Comparison of ENCODE assay signal across 17 mouse cellular contexts in genomic region chr17:9600459-9600858, GRCm38 (mm10).
DNase-seq lines count a peak whose midpoint lies in the region; ATAC-seq and TF ChIP-seq lines count a peak whose summit lies in the region.
"Had no signal": no experiment of that assay in that cellular context is flagged by ENCODE, and none has a peak within 500 bp of the region (broad histone marks: within the 10 kb centered on the region; RNA-seq: fewer than 3 reads in every experiment).

No protein-coding gene starts in this region.

- TF ChIP-seq POLR2A in ES-Bruce4 (IDR thresholded peaks at IDR 0.05; ENCODE audit: insufficient read depth, low read length), result no peak

- H3K36me3 ChIP-seq in hindbrain, postnatal 0 days (ENCODE audit: insufficient read depth, low read length), result no peaks in the 10 kb centered on the region
- H3K36me3 ChIP-seq in hindbrain, embryonic 13.5 days, result no peaks in the 10 kb centered on the region
- H3K36me3 ChIP-seq in lung, embryonic 14.5 days (ENCODE audit: insufficient read depth), result no peaks in the 10 kb centered on the region
- no peaks in the 10 kb centered on the region for H3K36me3 ChIP-seq in ES-Bruce4 (ENCODE audit: control insufficient read depth, insufficient read depth, low read length, poor library complexity, severe bottlenecking)
- H3K36me3 ChIP-seq: liver, embryonic 13.5 days; midbrain, embryonic 15.5 days; neural tube, embryonic 12.5 days had no signal

- no peak for ATAC-seq in hindbrain, postnatal 0 days
- ATAC-seq in hindbrain, embryonic 13.5 days (ENCODE audit: low FRiP score), result no peak
- ATAC-seq in lung, embryonic 14.5 days (ENCODE audit: insufficient read depth), result no peak
- ATAC-seq: forebrain, embryonic 14.5 days; hindbrain, embryonic 16.5 days; midbrain, embryonic 15.5 days had no signal

- peak; percentile 30 for TF ChIP-seq CTCF in hindbrain, postnatal 0 days (IDR thresholded peaks at IDR 0.05; ENCODE audit: low read depth)
- peak; percentile 45 for TF ChIP-seq CTCF in lung, embryonic 14.5 days (IDR thresholded peaks at IDR 0.05; ENCODE audit: low read depth)
- TF ChIP-seq CTCF in ES-Bruce4 (IDR thresholded peaks at IDR 0.05; ENCODE audit: low read depth, low read length), result peak; percentile 7

- H3K27ac ChIP-seq in hindbrain, postnatal 0 days, result no peak overlapping the region
- no peak overlapping the region for H3K27ac ChIP-seq in hindbrain, embryonic 13.5 days
- no peak overlapping the region for H3K27ac ChIP-seq in lung, embryonic 14.5 days (ENCODE audit: low read depth)
- H3K27ac ChIP-seq in ES-Bruce4 (ENCODE audit: insufficient read depth, low read length), result no peak overlapping the region
- H3K27ac ChIP-seq: liver, embryonic 13.5 days; midbrain, embryonic 15.5 days; neural tube, embryonic 12.5 days had no signal

- DNase-seq in hindbrain, postnatal 0 days (ENCODE audit: low spot score), result no peak
- peak; percentile 28 for DNase-seq in lung, embryonic 14.5 days
- no peak for DNase-seq in lung, postnatal 14 days
- peak; percentile 18 for DNase-seq in embryo, embryonic 10.5 days (ENCODE audit: low spot score)
- DNase-seq in ovary, postnatal 36 days (ENCODE audit: low spot score), result no peak
- DNase-seq in frontal cortex, postnatal 36 days (ENCODE audit: low spot score in 2 of 2), result no peak
- DNase-seq: cerebellum, adult 11-12 months; kidney, postnatal 10 days; liver, embryonic 13.5 days; right cerebral cortex, postnatal 4 days; thymus, postnatal 25 days had no signal

- no peak for TF ChIP-seq EP300 in ES-Bruce4 (IDR thresholded peaks at IDR 0.05; ENCODE audit: insufficient read depth, low read depth, low read length)

- no peak overlapping the region for H3K4me2 ChIP-seq in hindbrain, postnatal 0 days (ENCODE audit: low read depth, low read length)
- H3K4me2 ChIP-seq in hindbrain, embryonic 13.5 days, result no peak overlapping the region
- no peak overlapping the region for H3K4me2 ChIP-seq in lung, embryonic 14.5 days
- H3K4me2 ChIP-seq: liver, embryonic 13.5 days; midbrain, embryonic 15.5 days; neural tube, embryonic 12.5 days had no signal

- 78% methylated on average over 2 of the region's 2 CpGs for WGBS in hindbrain, postnatal 0 days
- WGBS in hindbrain, embryonic 13.5 days, result 86% methylated on average over 2 of the region's 2 CpGs
- WGBS in lung, embryonic 14.5 days, result 62% methylated on average over 2 of the region's 2 CpGs

- H3K27me3 ChIP-seq in hindbrain, postnatal 0 days (ENCODE audit: insufficient read depth, low read length), result no peaks in the 10 kb centered on the region
- H3K27me3 ChIP-seq in hindbrain, embryonic 13.5 days, result no peaks in the 10 kb centered on the region
- no peaks in the 10 kb centered on the region for H3K27me3 ChIP-seq in lung, embryonic 14.5 days (ENCODE audit: insufficient read depth, low read length)
- H3K27me3 ChIP-seq in ES-Bruce4 (ENCODE audit: control insufficient read depth, insufficient read depth, low read length, poor library complexity, severe bottlenecking), result no peaks in the 10 kb centered on the region
- H3K27me3 ChIP-seq: liver, embryonic 13.5 days; midbrain, embryonic 15.5 days; neural tube, embryonic 12.5 days had no signal

- H3K4me3 ChIP-seq in hindbrain, postnatal 0 days (ENCODE audit: low read length), result no peak overlapping the region
- H3K4me3 ChIP-seq in hindbrain, embryonic 13.5 days, result no peak overlapping the region
- H3K4me3 ChIP-seq in lung, embryonic 14.5 days (ENCODE audit: low read depth, low read length), result no peak overlapping the region
- no peak overlapping the region for H3K4me3 ChIP-seq in ES-Bruce4 (ENCODE audit: low read depth, low read length)
- H3K4me3 ChIP-seq: liver, embryonic 13.5 days; midbrain, embryonic 15.5 days; neural tube, embryonic 12.5 days had no signal

- H3K9ac ChIP-seq in hindbrain, postnatal 0 days (replicated peaks; ENCODE audit: low read length), result no peak overlapping the region
- no peak overlapping the region for H3K9ac ChIP-seq in hindbrain, embryonic 13.5 days
- no peak overlapping the region for H3K9ac ChIP-seq in lung, embryonic 14.5 days
- no peak overlapping the region for H3K9ac ChIP-seq in ES-Bruce4 (ENCODE audit: low read depth, poor library complexity, severe bottlenecking)
- H3K9ac ChIP-seq: liver, embryonic 13.5 days; midbrain, embryonic 15.5 days; neural tube, embryonic 12.5 days had no signal

- H3K4me1 ChIP-seq in hindbrain, postnatal 0 days (ENCODE audit: insufficient read depth, low read length), result no peaks in the 10 kb centered on the region
- no peaks in the 10 kb centered on the region for H3K4me1 ChIP-seq in hindbrain, embryonic 13.5 days (replicated peaks)
- H3K4me1 ChIP-seq in lung, embryonic 14.5 days (ENCODE audit: insufficient read depth), result no peaks in the 10 kb centered on the region
- no peaks in the 10 kb centered on the region for H3K4me1 ChIP-seq in ES-Bruce4 (ENCODE audit: control insufficient read depth, insufficient read depth, low read length)
- H3K4me1 ChIP-seq: liver, embryonic 13.5 days; midbrain, embryonic 15.5 days; neural tube, embryonic 12.5 days had no signal

- H3K9me3 ChIP-seq in hindbrain, postnatal 0 days (ENCODE audit: low read length), result no peaks in the 10 kb centered on the region
- H3K9me3 ChIP-seq in hindbrain, embryonic 13.5 days, result no peaks in the 10 kb centered on the region; the same call in 1 of the 2 replicates
- no peaks in the 10 kb centered on the region for H3K9me3 ChIP-seq in lung, embryonic 14.5 days (ENCODE audit: low read depth, low read length)
- no peaks in the 10 kb centered on the region for H3K9me3 ChIP-seq in ES-Bruce4 (replicated peaks; ENCODE audit: control insufficient read depth, insufficient read depth, low read length, poor library complexity, severe bottlenecking)
- H3K9me3 ChIP-seq: liver, embryonic 13.5 days; midbrain, embryonic 15.5 days; neural tube, embryonic 12.5 days had no signal

Comparison
In these comparisons a context has a peak if more than half of its experiments do, and no peak if none do; other contexts are left out.
1. DNase-seq: peak in lung, embryonic 14.5 days (single experiment) and embryo, embryonic 10.5 days (single experiment); none in hindbrain, postnatal 0 days (single experiment), lung, postnatal 14 days (single experiment), ovary, postnatal 36 days (single experiment) and frontal cortex, postnatal 36 days (0 of 2).
2. Peak in every context shown above with its lines, with median percentiles within 50 percentile points of each other: CTCF ChIP-seq.